Mouse (Mus musculus) intestine, embryonic 14.5 days (tissue): ENCODE measurements around the gene Ighmbp2. TPM values are rescaled to one million over a fixed set of nuclear protein-coding genes. Genes with fewer than 3 reads are reported as not detected.
A peak's percentile ranks its signal among the peaks of the same experiment; 100 is the strongest.
"Not testable (repeated sequence)": the region's sequence is repeated elsewhere in the genome, so short reads cannot be mapped to it uniquely, and the experiment has no call there.

Experiments used
- ATAC-seq: fragments of 200-750 bp; cut with Nextera tagmentation; replicated peaks from 2 replicates; pipeline ENCODE4 v1.8.0; 2017; ENCODE audit warnings: low read depth, moderate number of reproducible peaks, moderate TSS enrichment, moderate library complexity; ENCODE audit not compliant: low FRiP score, low TSS enrichment
- DNase-seq: peaks from one replicate; pipeline ENCODE4 v3.0.0-alpha.2; 2018; ENCODE audit warnings: low spot score
- H3K27ac ChIP-seq: fragments of 300-500 bp; sonication (generic); 2 replicates; pipeline ENCODE4 v1.5.1; 2014; ENCODE audit warnings: low read depth, mild to moderate bottlenecking, control low read depth
- H3K27me3 ChIP-seq: fragments of 300-500 bp; sonication (generic); replicated peaks from 2 replicates; pipeline ENCODE4 v1.6.1; 2014; ENCODE audit warnings: low read length, control low read depth; ENCODE audit not compliant: control insufficient read depth, insufficient read depth
- H3K36me3 ChIP-seq: fragments of 300-500 bp; sonication (generic); 2 replicates; pipeline ENCODE4 v1.6.1; 2014; ENCODE audit warnings: low read length, control low read depth; ENCODE audit not compliant: control insufficient read depth, insufficient read depth
- H3K4me1 ChIP-seq: fragments of 300-500 bp; sonication (generic); replicated peaks from 2 replicates; pipeline ENCODE4 v1.6.1; 2014; ENCODE audit warnings: low read length, control low read depth, mixed read lengths; ENCODE audit not compliant: control insufficient read depth, insufficient read depth
- H3K4me2 ChIP-seq: fragments of 300-500 bp; sonication (generic); 2 replicates; pipeline ENCODE4 v1.6.1; 2014; ENCODE audit warnings: low read length
- H3K4me3 ChIP-seq: fragments of 300-500 bp; sonication (generic); 2 replicates; pipeline ENCODE4 v1.5.1; 2014; ENCODE audit warnings: low read depth, low read length, control low read depth, mixed read lengths
- H3K9ac ChIP-seq: fragments of 300-500 bp; sonication (generic); 2 replicates; pipeline ENCODE4 v1.6.1; 2014; ENCODE audit warnings: mild to moderate bottlenecking, low read length
- H3K9me3 ChIP-seq: fragments of 300-500 bp; sonication (generic); 2 replicates; pipeline ENCODE4 v1.6.1; 2016; ENCODE audit warnings: low read length, control low read depth; ENCODE audit not compliant: control insufficient read depth
- WGBS: fragments of 180-500 bp; shearing (Covaris S2); extraction: QIAGEN DNeasy Blood & Tissue Kit; methylation state at CpG from one replicate; pipeline ENCODE4 v1.1.7; 2014; 5-methylcytosine and 5-hydroxymethylcytosine counted together
- microRNA-seq: library from miRNA; unstranded; fragments of <30 nt; microRNA quantifications from one replicate; pipeline ENCODE4, GENCODE M21; 2016
- polyA plus RNA-seq: library from polyadenylated mRNA; unstranded; fragments of >200 nt; fragmentation: Nextera tagmentation; extraction: Ambion mirVana; gene quantifications from 2 replicates; pipeline ENCODE4 v1.2.1, GENCODE M21; 2014

Gene Ighmbp2
- polyA plus RNA-seq, 1 experiment from 2014 or later, result 10.5 TPM

- H3K9me3 ChIP-seq, result no peaks in the 10 kb centered on the region
- H3K27me3 ChIP-seq, result no peaks in the 10 kb centered on the region
- H3K9ac ChIP-seq, result no peak overlapping the region
- no peak overlapping the region for H3K27ac ChIP-seq
- H3K4me2 ChIP-seq, result no peak overlapping the region
- no peak for DNase-seq
- no peak for ATAC-seq
- WGBS, result 83% methylated on average over 12 of the region's 12 CpGs
- H3K36me3 ChIP-seq, result peaks cover 63% of the 10 kb centered on the region
- no peaks in the 10 kb centered on the region for H3K4me1 ChIP-seq
- no peak overlapping the region for H3K4me3 ChIP-seq
Observed at GRCm38 (mm10) chr19:3261764-3262525, 20.9 kb downstream of the Ighmbp2 start.

GRCm38 (mm10) chr19:3261336-3261735, 21.5 kb downstream of the Ighmbp2 start:
- ATAC-seq, result no peak
- Histone ChIP-seq H3K4me2 (no peak overlapping the region), H3K36me3 (peaks cover 57% of the 10 kb centered on the region), H3K27ac (no peak overlapping the region), H3K4me3 (no peak overlapping the region), H3K9me3 (no peaks in the 10 kb centered on the region), H3K9ac (no peak overlapping the region), H3K4me1 (no peaks in the 10 kb centered on the region), H3K27me3 (no peaks in the 10 kb centered on the region)
- WGBS, result 91% methylated on average over 7 of the region's 7 CpGs
- DNase-seq, result no peak

- Histone ChIP-seq H3K36me3 (peaks cover 50% of the 10 kb centered on the region), H3K4me3 (no peak overlapping the region), H3K27me3 (no peaks in the 10 kb centered on the region), H3K9me3 (no peaks in the 10 kb centered on the region), H3K4me1 (no peaks in the 10 kb centered on the region), H3K9ac (no peak overlapping the region), H3K27ac (no peak overlapping the region), H3K4me2 (no peak overlapping the region)
- DNase-seq (peak; percentile 29), ATAC-seq (no peak)
- 94% methylated on average over 3 of the region's 3 CpGs for WGBS
Observed at GRCm38 (mm10) chr19:3260591-3260990, 22.2 kb downstream of the Ighmbp2 start.

- WGBS, result 91% methylated on average over 8 of the region's 8 CpGs
- Histone ChIP-seq H3K9ac (no peak overlapping the region), H3K4me1 (no peaks in the 10 kb centered on the region), H3K36me3 (peaks cover 44% of the 10 kb centered on the region), H3K4me2 (no peak overlapping the region), H3K27ac (no peak overlapping the region), H3K9me3 (no peaks in the 10 kb centered on the region), H3K27me3 (no peaks in the 10 kb centered on the region), H3K4me3 (no peak overlapping the region)
- ATAC-seq, result no peak
- DNase-seq, result no peak
Observed at GRCm38 (mm10) chr19:3260016-3260415, 22.8 kb downstream of the Ighmbp2 start.

- WGBS, result 85% methylated on average over 4 of the region's 6 CpGs
- not testable (repeated sequence) for DNase-seq, H3K4me3 ChIP-seq, H3K9ac ChIP-seq, H3K4me1 ChIP-seq, H3K27me3 ChIP-seq, ATAC-seq, H3K27ac ChIP-seq, H3K9me3 ChIP-seq, H3K36me3 ChIP-seq, H3K4me2 ChIP-seq
Observed at GRCm38 (mm10) chr19:3225261-3225660, 57.6 kb downstream of the Ighmbp2 start.

GRCm38 (mm10) chr19:3214937-3215336, 67.9 kb downstream of the Ighmbp2 start:
- WGBS, result 62% methylated on average over 1 of the region's 1 CpGs
- H3K9ac ChIP-seq, H3K4me2 ChIP-seq, H3K9me3 ChIP-seq, H3K27me3 ChIP-seq, ATAC-seq, H3K4me3 ChIP-seq, H3K4me1 ChIP-seq, DNase-seq, H3K27ac ChIP-seq, H3K36me3 ChIP-seq: not testable (repeated sequence)

Small RNA genes within 50 kb of the gene (microRNA-seq; reads per million reads assigned to microRNA genes)
- gene Mir6984, result 0.25 reads per million

Other genes starting within 250 kb of the Ighmbp2 start
- gene Mrpl21, start 116 bp downstream of the Ighmbp2 start, polyA plus RNA-seq, result 143 and 147 TPM in 2 replicates
- gene Cpt1a, start 39.3 kb upstream of the Ighmbp2 start, polyA plus RNA-seq, result 22.8 and 24.3 TPM in 2 replicates
- 0.16 and 0.51 TPM in 2 replicates for gene Tesmin, start 105.8 kb upstream of the Ighmbp2 start, polyA plus RNA-seq
- 21.2 and 25.2 TPM in 2 replicates for gene Gal, start 131.5 kb upstream of the Ighmbp2 start, polyA plus RNA-seq